ENCODE assay signal across 29 mouse cellular contexts in genomic region chr4:102952476-102952875, GRCm38 (mm10). TPM values are rescaled to one million over a fixed set of nuclear protein-coding genes. Genes with fewer than 3 reads are reported as not detected.
A peak's percentile ranks its signal among the peaks of the same experiment; 100 is the strongest.
DNase-seq lines count a peak whose midpoint lies in the region; ATAC-seq and TF ChIP-seq lines count a peak whose summit lies in the region.
"Had no signal": no experiment of that assay in that cellular context is flagged by ENCODE, and none has a peak within 500 bp of the region (broad histone marks: within the 10 kb centered on the region; RNA-seq: fewer than 3 reads in every experiment).

No protein-coding gene starts in this region.

- ATAC-seq in megakaryocyte, adult 5-6 weeks (ENCODE audit: poor library complexity, severe bottlenecking) = no peak
- ATAC-seq: CD4-positive, CD25-positive, alpha-beta regulatory T cell, adult 4 months; forebrain, embryonic 14.5 days had no signal

- H3K4me3 ChIP-seq in cortical plate, adult 2 months (ENCODE audit: insufficient read depth, low read length) = no peak overlapping the region
- H3K4me3 ChIP-seq: embryonic facial prominence, embryonic 12.5 days; embryonic facial prominence, embryonic 15.5 days; gastrocnemius, adult 2 months; hindbrain, embryonic 12.5 days; hindbrain, embryonic 15.5 days had no signal

- 0 out of 2 replicates have a peak overlapping the region, but pooled peaks have one; percentile 66 for H3K27ac ChIP-seq in cortical plate, adult 2 months (ENCODE audit: insufficient read depth, low read length)
- H3K27ac ChIP-seq: embryonic facial prominence, embryonic 12.5 days; embryonic facial prominence, embryonic 15.5 days; gastrocnemius, adult 2 months; hindbrain, embryonic 12.5 days; hindbrain, embryonic 15.5 days had no signal

- 0 out of 2 replicates have a peak, but pooled peaks cover 4% of the 10 kb centered on the region for H3K4me1 ChIP-seq in cortical plate, adult 2 months (ENCODE audit: control insufficient read depth, insufficient read depth, low read length)
- H3K4me1 ChIP-seq: embryonic facial prominence, embryonic 12.5 days; embryonic facial prominence, embryonic 15.5 days; hindbrain, embryonic 12.5 days; hindbrain, embryonic 15.5 days had no signal

- peak; percentile 8 to 42 for DNase-seq in frontal cortex, postnatal 36 days (ENCODE audit: low spot score in 2 of 2)
- no peak for DNase-seq in frontal cortex, postnatal 25 days (ENCODE audit: low spot score in 2 of 2)
- peak; percentile 48 to 49 for DNase-seq in right cerebral cortex, postnatal 10 days (ENCODE audit: low spot score in 2 of 2)
- no peak for DNase-seq in right cerebral cortex, postnatal 25 days
- DNase-seq: adrenal gland, adult 2 months; adrenal gland, postnatal 14 days; cerebellum, adult 11-12 months; cerebellum, adult 8-10 months; cerebellum, postnatal 14 days; gastrocnemius, adult 2 months; gastrocnemius, postnatal 14 days; heart, adult 11 months had no signal

- no peak for TF ChIP-seq POLR2A in cortical plate, adult 2 months (IDR thresholded peaks at IDR 0.05; ENCODE audit: extremely low read depth, insufficient read depth, low read length)

- TF ChIP-seq CTCF in cortical plate, adult 2 months (IDR thresholded peaks at IDR 0.05; ENCODE audit: extremely low read depth, insufficient read depth, low read length) = no peak

RNA-seq across cellular contexts. Expression of gene Tctex1d1, which starts 25.9 kb away (rescaled TPM):
- polyA plus RNA-seq in cortical plate, adult 2 months (2012; rRNA removed) = 0.62 and 0.63 TPM in 2 replicates
- 1.9 and 5.2 TPM in 2 replicates for total RNA-seq in megakaryocyte, adult 5-6 weeks (2015)
- total RNA-seq in megakaryocyte, adult 5-6 weeks (2017) = 3.5 and 5.5 TPM in 2 replicates
- total RNA-seq: adrenal gland, adult 2 months; adrenal gland, postnatal 14 days; adrenal gland, postnatal 4 days; gastrocnemius, adult 2 months; gastrocnemius, postnatal 14 days; heart, adult 8-10 months; heart, postnatal 25 days; hematopoietic stem cell, adult 5-6 weeks; MEL had no signal
- polyA plus RNA-seq: adrenal gland, adult 2 months; C2C12; CD4-positive, CD25-positive, alpha-beta regulatory T cell, adult 4 months; heart, embryonic 11.5 days; heart, embryonic 14.5 days; heart, postnatal 0 days had no signal

Comparison
In these comparisons a context has a peak if more than half of its experiments do, and no peak if none do; other contexts are left out.
1. DNase-seq: peak in frontal cortex, postnatal 36 days (2 of 2) and right cerebral cortex, postnatal 10 days (2 of 2); none in frontal cortex, postnatal 25 days (0 of 2) and right cerebral cortex, postnatal 25 days (single experiment).